Mouse (Mus musculus): Measurements from ENCODE around the gene Arhgap28.

DNA sequence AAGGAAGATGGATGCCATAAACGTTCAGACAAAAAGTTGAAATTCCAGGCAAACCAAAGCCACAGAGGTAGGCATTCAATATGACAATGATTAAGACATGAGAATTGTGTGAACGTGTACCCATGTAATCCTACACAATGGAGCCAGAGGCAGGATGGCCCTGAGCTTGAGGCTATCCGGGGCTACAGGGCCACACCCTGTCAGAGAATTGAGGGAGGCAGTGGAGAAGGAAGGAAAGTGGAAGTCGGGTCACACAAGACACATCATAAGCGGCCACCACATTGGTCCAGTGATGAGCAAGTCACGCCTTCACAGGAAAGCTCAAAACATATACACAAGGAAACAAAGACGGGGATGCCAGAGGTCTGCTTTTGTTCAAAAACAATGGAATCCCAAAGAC lies 84.0 kb downstream of the Arhgap28 start:
- no peak for TF ChIP-seq CTCF (IDR thresholded peaks at IDR 0.05; ENCODE audit: extremely low read depth, insufficient read depth, low read length)
- no peak for TF ChIP-seq POLR2A (IDR thresholded peaks at IDR 0.05; ENCODE audit: extremely low read depth, insufficient read depth, low read length)

Data from cortical plate, adult 2 months (tissue).